Mouse (Mus musculus) spleen, adult 2 months (tissue): ENCODE data around the gene Atrip. TPM values are rescaled to one million over a fixed set of nuclear protein-coding genes. Genes with fewer than 3 reads are reported as not detected.

Experiments
- DNase-seq, 2 experiments: peaks; one replicate each; pipeline versions ENCODE4 v3.0.0 to v3.0.0-alpha.2; 2012 to 2021; ENCODE audit warnings: low spot score in 2 of 2, low read depth in 1 of 2
- H3K27ac ChIP-seq: fragments of 200-500 bp; 2 replicates; pipeline ENCODE4 v1.5.1; 2012; ENCODE audit warnings: low read length, inconsistent platforms; ENCODE audit not compliant: insufficient read depth
- H3K27me3 ChIP-seq: fragments of 200-500 bp; 2 replicates; pipeline ENCODE4 v1.6.1; 2012; ENCODE audit warnings: mild to moderate bottlenecking, moderate library complexity, low read length, inconsistent platforms; ENCODE audit not compliant: control insufficient read depth, insufficient read depth
- H3K36me3 ChIP-seq: fragments of 200-500 bp; 2 replicates; pipeline ENCODE4 v1.6.1; 2012; ENCODE audit warnings: mild to moderate bottlenecking, low read length, inconsistent platforms; ENCODE audit not compliant: control insufficient read depth, insufficient read depth
- H3K4me1 ChIP-seq: fragments of 200-500 bp; 2 replicates; pipeline ENCODE4 v1.6.1; 2011; ENCODE audit warnings: inconsistent platforms; ENCODE audit not compliant: control insufficient read depth, insufficient read depth, insufficient read length
- H3K4me3 ChIP-seq: fragments of 200-500 bp; 2 replicates; pipeline ENCODE4 v1.5.1; 2011; ENCODE audit warnings: mild to moderate bottlenecking, inconsistent platforms; ENCODE audit not compliant: insufficient read depth, insufficient read length; ENCODE audit errors: extremely low read depth
- CTCF ChIP-seq: fragments of 200-500 bp; IDR thresholded peaks from 2 replicates; pipeline ENCODE4 v1.5.1; 2011; ENCODE audit warnings: mild to moderate bottlenecking, inconsistent platforms; ENCODE audit not compliant: insufficient read depth, insufficient read length, insufficient replicate concordance; ENCODE audit errors: extremely low read depth
- POLR2A ChIP-seq: fragments of 200-500 bp; IDR thresholded peaks from 2 replicates; pipeline ENCODE4 v1.6.1; 2011; ENCODE audit warnings: low read depth, low read length, inconsistent platforms
- WGBS: fragments of 180-500 bp; shearing (Covaris S2); methylation state at CpG from one replicate; pipeline ENCODE4 v1.1.7; 2018; 5-methylcytosine and 5-hydroxymethylcytosine counted together
- polyA plus RNA-seq: library from polyadenylated mRNA; depleted of rRNA; stranded (reverse); fragments of >200 nt; gene quantifications from 2 replicates; pipeline ENCODE4 v1.2.3, GENCODE M21; 2012

Gene Atrip
- polyA plus RNA-seq, 1 experiment: 16.2 TPM

- Histone ChIP-seq H3K4me3 (no peak overlapping the region), H3K27me3 (peaks cover 4% of the 10 kb centered on the region), H3K36me3 (no peaks in the 10 kb centered on the region), H3K27ac (no peak overlapping the region), H3K4me1 (peaks cover 3% of the 10 kb centered on the region; the same call in 1 of the 2 replicates)
- TF ChIP-seq POLR2A (no peak), CTCF (no peak)
- no peak for DNase-seq
- WGBS: 52% methylated on average over 20 of the region's 20 CpGs
Observed at GRCm38 (mm10) chr9:109100307-109100928, 26.5 kb upstream of the Atrip start.

- H3K27ac ChIP-seq: no peak overlapping the region
- H3K27me3 ChIP-seq: peaks cover 4% of the 10 kb centered on the region
- no peaks in the 10 kb centered on the region for H3K36me3 ChIP-seq
- H3K4me1 ChIP-seq: peaks cover 4% of the 10 kb centered on the region
- DNase-seq: no peak
- 85% methylated on average over 6 of the region's 6 CpGs for WGBS
- no peak overlapping the region for H3K4me3 ChIP-seq
- TF ChIP-seq POLR2A (no peak), CTCF (no peak)
Observed at GRCm38 (mm10) chr9:109098969-109099368, 25.0 kb upstream of the Atrip start.

GRCm38 (mm10) chr9:109098366-109098765 lies 24.4 kb upstream of the Atrip start:
- Histone ChIP-seq H3K36me3 (no peaks in the 10 kb centered on the region), H3K4me1 (peaks cover 4% of the 10 kb centered on the region), H3K27ac (no peak overlapping the region), H3K4me3 (no peak overlapping the region), H3K27me3 (peaks cover 4% of the 10 kb centered on the region)
- no peak for DNase-seq
- 92% methylated on average over 8 of the region's 8 CpGs for WGBS
- TF ChIP-seq POLR2A: no peak
- no peak for TF ChIP-seq CTCF

- Histone ChIP-seq H3K36me3 (no peaks in the 10 kb centered on the region), H3K27ac (no peak overlapping the region), H3K4me1 (peaks cover 4% of the 10 kb centered on the region), H3K4me3 (no peak overlapping the region), H3K27me3 (peaks cover 4% of the 10 kb centered on the region)
- 84% methylated on average over 5 of the region's 5 CpGs for WGBS
- DNase-seq: no peak
- no peak for TF ChIP-seq POLR2A
Observed at GRCm38 (mm10) chr9:109097831-109098230, 23.9 kb upstream of the Atrip start.

GRCm38 (mm10) chr9:109097291-109097690 lies 23.4 kb upstream of the Atrip start:
- WGBS: 80% methylated on average over 6 of the region's 6 CpGs
- TF ChIP-seq CTCF: no peak
- no peak for TF ChIP-seq POLR2A
- DNase-seq: no peak
- no peaks in the 10 kb centered on the region for H3K36me3 ChIP-seq
- peaks cover 4% of the 10 kb centered on the region for H3K27me3 ChIP-seq
- no peak overlapping the region for H3K4me3 ChIP-seq
- peaks cover 4% of the 10 kb centered on the region for H3K4me1 ChIP-seq
- 0 out of 2 replicates have a peak overlapping the region, but pooled peaks have one; percentile 11 for H3K27ac ChIP-seq

GRCm38 (mm10) chr9:109096856-109097255 lies 22.9 kb upstream of the Atrip start:
- Histone ChIP-seq H3K4me1 (peaks cover 4% of the 10 kb centered on the region), H3K4me3 (no peak overlapping the region), H3K27ac (no peak overlapping the region; the same call in 1 of the 2 replicates), H3K27me3 (peaks cover 4% of the 10 kb centered on the region), H3K36me3 (no peaks in the 10 kb centered on the region)
- TF ChIP-seq CTCF: no peak
- DNase-seq: no peak
- WGBS: 86% methylated on average over 6 of the region's 6 CpGs

DNA sequence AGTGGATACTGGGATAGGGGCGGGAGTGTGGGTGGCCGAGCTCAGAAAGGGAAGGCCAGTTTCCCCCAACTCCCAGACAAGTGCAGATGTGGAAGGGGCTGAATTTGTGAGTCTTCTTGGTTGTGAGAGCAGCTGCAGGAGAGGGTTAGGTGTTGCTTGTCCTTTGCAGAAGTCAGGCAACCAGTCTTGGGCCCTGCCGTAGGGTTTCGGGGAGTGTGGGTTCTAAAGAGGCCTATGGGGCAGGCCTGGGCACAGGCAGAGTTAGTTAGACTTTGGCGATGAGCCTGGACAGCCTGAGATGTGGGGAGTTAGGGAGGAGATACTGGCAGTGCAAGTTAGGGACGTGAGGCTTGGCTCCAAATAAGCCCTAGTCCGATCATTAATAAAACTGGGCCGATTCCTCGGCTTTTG lies 22.3 kb upstream of the Atrip start:
- WGBS: 86% methylated on average over 9 of the region's 9 CpGs
- peak overlapping the region; percentile 6; the same call in 1 of the 2 replicates for H3K4me3 ChIP-seq
- H3K4me1 ChIP-seq: peaks cover 4% of the 10 kb centered on the region
- H3K36me3 ChIP-seq: 0 out of 2 replicates have a peak, but pooled peaks cover 2% of the 10 kb centered on the region
- no peak for DNase-seq
- H3K27ac ChIP-seq: peak overlapping the region; percentile 35; the same call in 1 of the 2 replicates
- TF ChIP-seq POLR2A (no peak), CTCF (no peak)
- H3K27me3 ChIP-seq: peaks cover 4% of the 10 kb centered on the region
